ENCODE assay signal across 15 mouse cellular contexts in genomic region chr15:91597290-91597689, GRCm38 (mm10).
"Had no signal": no experiment of that assay in that cellular context is flagged by ENCODE, and none has a peak within 500 bp of the region (broad histone marks: within the 10 kb centered on the region; RNA-seq: fewer than 3 reads in every experiment).

No protein-coding gene starts in this region.

- H3K4me1 ChIP-seq: neural tube, embryonic 15.5 days; stomach, embryonic 15.5 days had no signal

- H3K27ac ChIP-seq: neural tube, embryonic 15.5 days; stomach, embryonic 15.5 days; stomach, postnatal 0 days had no signal

- DNase-seq: retina, postnatal 1 day; right cerebral cortex, adult 18-20 months; right cerebral cortex, postnatal 14 days; right cerebral cortex, postnatal 25 days; right cerebral cortex, postnatal 4 days; spleen, adult 18-20 months; thymus, adult 18-20 months; thymus, adult 2 months; thymus, postnatal 14 days; thymus, postnatal 25 days; thymus, postnatal 36 days; thymus, postnatal 4 days had no signal

- H3K4me3 ChIP-seq: neural tube, embryonic 15.5 days; stomach, embryonic 15.5 days had no signal

- H3K27me3 ChIP-seq: neural tube, embryonic 15.5 days; stomach, embryonic 15.5 days had no signal

- H3K9ac ChIP-seq: neural tube, embryonic 15.5 days; stomach, embryonic 15.5 days had no signal

- H3K36me3 ChIP-seq: neural tube, embryonic 15.5 days; stomach, embryonic 15.5 days had no signal

- H3K9me3 ChIP-seq: neural tube, embryonic 15.5 days; stomach, embryonic 15.5 days had no signal

- H3K4me2 ChIP-seq: neural tube, embryonic 15.5 days; stomach, embryonic 15.5 days had no signal
